Mouse (Mus musculus) liver, postnatal 0 days (tissue): ENCODE results near the gene Bcr. TPM values are rescaled to one million over a fixed set of nuclear protein-coding genes. Genes with fewer than 3 reads are reported as not detected.

ENCODE experiments used
- ATAC-seq: fragments of 200-750 bp; cut with Nextera tagmentation; 2 replicates; pipeline ENCODE4 v1.8.0; 2017; ENCODE audit warnings: mild to moderate bottlenecking, moderate library complexity
- DNase-seq: peaks from one replicate; pipeline ENCODE4 v3.0.0-alpha.2; 2016
- H3K27ac ChIP-seq: fragments of 300-500 bp; sonication (generic); 2 replicates; pipeline ENCODE4 v1.5.1; 2014; ENCODE audit warnings: antibody characterized with exemption, moderate library complexity, mild to moderate bottlenecking, low read depth
- H3K27me3 ChIP-seq: fragments of 300-500 bp; sonication (generic); 2 replicates; pipeline ENCODE4 v1.6.1; 2014; ENCODE audit warnings: low read length, control low read depth, mixed read lengths; ENCODE audit not compliant: insufficient read depth
- H3K36me3 ChIP-seq: fragments of 300-500 bp; sonication (generic); replicated peaks from 2 replicates; pipeline ENCODE4 v1.6.1; 2014; ENCODE audit warnings: mild to moderate bottlenecking, control low read depth, low read length, moderate library complexity, mixed read lengths; ENCODE audit not compliant: insufficient read depth
- H3K4me1 ChIP-seq: fragments of 300-500 bp; sonication (generic); 2 replicates; pipeline ENCODE4 v1.6.1; 2014; ENCODE audit warnings: antibody characterized with exemption, mild to moderate bottlenecking, control low read depth; ENCODE audit not compliant: insufficient read depth
- H3K4me2 ChIP-seq: fragments of 300-500 bp; sonication (generic); 2 replicates; pipeline ENCODE4 v1.6.1; 2014; ENCODE audit warnings: low read depth, mild to moderate bottlenecking, low read length, moderate library complexity, mixed read lengths
- H3K4me3 ChIP-seq: fragments of 300-500 bp; sonication (generic); 2 replicates; pipeline ENCODE4 v1.5.1; 2014; ENCODE audit warnings: low read depth, low read length
- H3K9ac ChIP-seq: fragments of 300-500 bp; sonication (generic); replicated peaks from 2 replicates; pipeline ENCODE4 v1.6.1; 2014; ENCODE audit warnings: mild to moderate bottlenecking, moderate library complexity
- H3K9me3 ChIP-seq: fragments of 300-500 bp; sonication (generic); 2 replicates; pipeline ENCODE4 v1.6.1; 2016; ENCODE audit warnings: mild to moderate bottlenecking, control low read depth, low read length, mixed read lengths
- CTCF ChIP-seq: sonication (generic); IDR thresholded peaks from 2 replicates; pipeline ENCODE4 v1.5.1; 2016; ENCODE audit warnings: antibody characterized with exemption, low read depth
- EP300 ChIP-seq: IDR thresholded peaks from 2 replicates; pipeline ENCODE4 v1.6.1; 2016; ENCODE audit warnings: antibody characterized with exemption, low read depth, mild to moderate bottlenecking
- WGBS: fragments of 180-500 bp; shearing (Covaris S2); extraction: QIAGEN DNeasy Blood & Tissue Kit; methylation state at CpG from one replicate; pipeline ENCODE4 v1.1.7; 2014; ENCODE audit not compliant: insufficient replicate concordance; 5-methylcytosine and 5-hydroxymethylcytosine counted together
- polyA plus RNA-seq: library from polyadenylated mRNA; unstranded; fragments of >200 nt; fragmentation: Nextera tagmentation; extraction: Ambion mirVana; gene quantifications from 2 replicates; pipeline ENCODE4 v1.2.1, GENCODE M21; 2015

Gene Bcr
- polyA plus RNA-seq, 1 experiment from 2014 or later = 3.4 TPM

DNA sequence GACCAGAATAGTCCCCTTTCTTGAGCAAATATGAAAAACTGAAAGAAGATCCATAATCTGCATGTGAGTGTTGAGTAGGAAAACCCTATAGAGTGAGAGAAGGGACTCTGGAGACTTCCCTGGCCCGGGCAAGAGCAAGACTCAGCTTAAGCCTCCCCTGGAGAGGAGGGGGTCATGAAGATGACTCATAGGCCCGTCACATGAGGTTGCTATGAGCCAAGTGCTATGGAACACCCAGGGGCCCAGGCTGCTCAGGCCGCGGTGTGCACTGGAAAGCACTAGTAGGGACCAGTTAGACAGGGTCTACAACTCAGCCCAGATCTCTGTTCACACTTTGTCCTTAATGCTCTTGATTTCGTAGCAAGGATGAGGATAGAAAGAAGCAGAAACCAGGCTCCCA is 54.8 kb downstream of the Bcr start:
- H3K36me3 ChIP-seq = no peaks in the 10 kb centered on the region
- DNase-seq = no peak
- H3K4me3 ChIP-seq = no peak overlapping the region
- no peak for TF ChIP-seq EP300
- no peak for TF ChIP-seq CTCF
- H3K4me2 ChIP-seq = no peak overlapping the region
- H3K27ac ChIP-seq = no peak overlapping the region
- no peaks in the 10 kb centered on the region for H3K27me3 ChIP-seq
- no peak overlapping the region for H3K9ac ChIP-seq
- 78% methylated on average over 5 of the region's 5 CpGs for WGBS
- H3K4me1 ChIP-seq = peaks cover 5% of the 10 kb centered on the region; the same call in 1 of the 2 replicates
- H3K9me3 ChIP-seq = no peaks in the 10 kb centered on the region
- no peak for ATAC-seq

DNA sequence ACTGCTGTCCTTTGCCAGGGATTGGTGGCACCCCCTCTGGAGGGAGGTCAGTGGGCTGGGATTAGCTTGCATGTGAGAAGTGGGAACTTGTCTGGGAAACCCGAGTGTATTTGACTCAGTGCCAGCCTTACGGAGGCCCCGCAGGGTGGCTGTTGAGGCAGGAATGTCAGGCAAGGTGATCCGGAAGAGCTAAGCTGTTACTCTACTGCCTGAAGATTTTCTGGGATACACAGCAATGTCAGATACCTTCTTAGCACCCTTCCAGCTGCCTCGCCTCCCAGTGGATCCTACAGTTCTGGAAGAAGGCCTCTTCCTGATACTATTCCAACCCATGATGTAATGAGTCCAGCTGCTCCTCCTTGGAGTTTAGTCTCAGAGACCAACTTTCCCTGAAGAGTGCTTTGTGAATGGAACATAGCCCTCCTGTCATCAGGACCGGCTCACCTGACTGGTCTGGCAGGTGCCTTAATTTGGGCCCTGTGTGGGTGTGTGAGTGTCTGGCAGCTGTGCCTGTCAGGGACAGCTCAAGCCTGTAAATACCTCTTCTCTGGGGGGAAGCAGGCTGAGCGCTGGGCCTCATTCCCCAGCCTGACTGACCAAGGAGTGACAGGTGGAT is 56.6 kb downstream of the Bcr start:
- Histone ChIP-seq H3K4me2 (no peak overlapping the region), H3K27me3 (no peaks in the 10 kb centered on the region), H3K9ac (no peak overlapping the region), H3K4me1 (peaks cover 17% of the 10 kb centered on the region; the same call in 1 of the 2 replicates), H3K27ac (no peak overlapping the region), H3K36me3 (no peaks in the 10 kb centered on the region), H3K9me3 (no peaks in the 10 kb centered on the region), H3K4me3 (no peak overlapping the region)
- TF ChIP-seq EP300 = no peak
- no peak for TF ChIP-seq CTCF
- no peak for ATAC-seq
- 76% methylated on average over 7 of the region's 7 CpGs for WGBS
- no peak for DNase-seq

DNA sequence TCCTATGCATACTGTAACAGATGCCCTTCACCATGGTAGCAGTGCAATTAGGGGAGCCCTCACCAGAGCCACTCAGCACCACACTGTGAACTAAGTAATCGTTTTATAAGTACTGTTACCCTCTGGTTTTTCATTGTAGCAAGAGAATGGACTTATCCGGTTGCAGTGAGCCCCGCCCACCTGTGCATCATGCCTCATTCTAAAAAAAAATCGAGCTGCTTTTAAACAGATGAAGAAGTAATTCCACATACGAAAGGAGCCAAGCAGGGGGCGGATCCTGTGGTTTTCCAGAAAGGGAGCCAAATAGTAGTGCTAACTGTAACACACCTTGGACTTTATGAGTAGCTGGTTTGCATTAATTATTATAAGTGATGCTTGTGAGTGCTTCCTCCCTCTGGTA is 58.1 kb downstream of the Bcr start:
- Histone ChIP-seq H3K4me3 (no peak overlapping the region), H3K4me1 (peaks cover 17% of the 10 kb centered on the region), H3K9me3 (no peaks in the 10 kb centered on the region), H3K27me3 (no peaks in the 10 kb centered on the region), H3K36me3 (no peaks in the 10 kb centered on the region), H3K4me2 (no peak overlapping the region), H3K27ac (no peak overlapping the region), H3K9ac (no peak overlapping the region)
- TF ChIP-seq CTCF (no peak), EP300 (no peak)
- DNase-seq (no peak), ATAC-seq (no peak)
- 72% methylated on average over 6 of the region's 6 CpGs for WGBS

DNA sequence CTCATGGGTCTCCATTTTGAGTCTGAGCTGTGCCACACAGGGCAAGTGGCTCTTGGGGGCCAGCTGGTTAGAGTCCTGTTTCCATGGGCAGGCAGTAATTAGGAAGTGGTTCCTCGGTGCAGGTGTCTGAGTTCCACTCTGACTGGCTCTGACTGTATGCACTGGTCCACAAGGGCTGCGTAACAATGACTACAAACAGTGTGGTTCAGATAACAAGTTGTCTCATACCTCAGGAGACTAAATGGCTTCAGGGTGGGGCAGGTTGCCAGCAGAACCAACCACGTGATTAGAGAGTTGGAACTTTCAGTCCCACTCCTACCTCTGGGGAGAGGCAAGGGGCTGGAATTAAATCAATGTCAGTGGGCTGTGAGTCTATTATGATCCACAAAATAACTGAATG is 59.0 kb downstream of the Bcr start:
- TF ChIP-seq EP300 (no peak), CTCF (no peak)
- peak; percentile 20 for ATAC-seq
- H3K9me3 ChIP-seq = no peaks in the 10 kb centered on the region
- WGBS = 48% methylated on average over 3 of the region's 3 CpGs
- 0 out of 2 replicates have a peak overlapping the region, but pooled peaks have one; percentile 3 for H3K27ac ChIP-seq
- no peak overlapping the region for H3K4me3 ChIP-seq
- H3K4me1 ChIP-seq = peaks cover 17% of the 10 kb centered on the region
- peak; percentile 23 for DNase-seq
- H3K9ac ChIP-seq = no peak overlapping the region
- H3K4me2 ChIP-seq = no peak overlapping the region
- H3K36me3 ChIP-seq = no peaks in the 10 kb centered on the region
- H3K27me3 ChIP-seq = no peaks in the 10 kb centered on the region

DNA sequence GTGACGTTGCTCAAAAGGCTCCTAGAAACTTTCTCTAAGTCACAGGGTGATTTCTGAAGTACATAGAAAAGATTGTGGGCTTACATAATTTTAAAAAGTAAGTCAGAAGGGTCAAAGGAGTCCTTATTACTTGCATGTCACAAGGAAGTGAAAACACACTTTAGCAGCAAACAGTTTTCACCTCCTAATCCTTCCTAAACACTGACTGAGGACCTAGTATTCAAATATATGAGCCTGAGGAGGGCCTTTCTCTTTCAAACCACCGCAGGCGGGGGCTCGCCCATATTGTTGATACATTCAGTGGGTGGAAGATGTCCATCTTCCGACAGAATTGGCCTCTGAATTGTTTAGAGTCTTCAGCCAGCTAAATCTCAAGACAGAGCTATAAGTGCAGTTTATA is 59.8 kb downstream of the Bcr start:
- no peak overlapping the region for H3K4me3 ChIP-seq
- no peaks in the 10 kb centered on the region for H3K27me3 ChIP-seq
- no peak overlapping the region for H3K9ac ChIP-seq
- no peak for DNase-seq
- no peaks in the 10 kb centered on the region for H3K9me3 ChIP-seq
- H3K27ac ChIP-seq = peak overlapping the region; percentile 3; the same call in 1 of the 2 replicates
- no peak overlapping the region for H3K4me2 ChIP-seq
- 0 out of 2 replicates have a peak, but pooled peaks cover 1% of the 10 kb centered on the region for H3K36me3 ChIP-seq
- TF ChIP-seq EP300 (no peak), CTCF (no peak)
- WGBS = 85% methylated on average over 5 of the region's 5 CpGs
- peaks cover 17% of the 10 kb centered on the region for H3K4me1 ChIP-seq
- ATAC-seq = no peak

DNA sequence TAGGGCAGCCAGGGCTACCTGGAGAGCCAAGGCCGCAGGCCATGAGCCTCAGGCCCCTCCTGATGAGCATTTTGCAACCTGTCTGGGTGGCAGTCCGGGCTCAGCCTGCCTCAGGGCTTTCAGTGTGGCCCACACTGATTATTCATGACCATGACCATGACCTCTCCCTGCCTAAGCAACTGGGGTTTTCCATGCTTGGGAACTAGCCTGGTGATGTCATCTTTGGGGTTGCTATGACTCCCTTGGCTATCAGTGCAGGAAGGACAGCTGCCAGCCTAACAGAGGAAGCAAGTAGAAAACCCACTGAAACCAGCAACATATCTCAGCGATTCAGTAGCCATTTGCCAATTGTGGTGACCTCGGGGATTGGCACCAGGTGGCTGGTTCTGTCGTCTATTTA is 60.6 kb downstream of the Bcr start:
- no peaks in the 10 kb centered on the region for H3K9me3 ChIP-seq
- peaks cover 17% of the 10 kb centered on the region for H3K4me1 ChIP-seq
- TF ChIP-seq EP300 = no peak
- TF ChIP-seq CTCF = no peak
- 34% methylated on average over 5 of the region's 5 CpGs for WGBS
- no peaks in the 10 kb centered on the region for H3K27me3 ChIP-seq
- no peak overlapping the region for H3K4me3 ChIP-seq
- peak; percentile 53 for DNase-seq
- H3K36me3 ChIP-seq = 0 out of 2 replicates have a peak, but pooled peaks cover 8% of the 10 kb centered on the region
- peak; percentile 92 for ATAC-seq
- no peak overlapping the region for H3K9ac ChIP-seq
- H3K27ac ChIP-seq = no peak overlapping the region
- no peak overlapping the region for H3K4me2 ChIP-seq

DNA sequence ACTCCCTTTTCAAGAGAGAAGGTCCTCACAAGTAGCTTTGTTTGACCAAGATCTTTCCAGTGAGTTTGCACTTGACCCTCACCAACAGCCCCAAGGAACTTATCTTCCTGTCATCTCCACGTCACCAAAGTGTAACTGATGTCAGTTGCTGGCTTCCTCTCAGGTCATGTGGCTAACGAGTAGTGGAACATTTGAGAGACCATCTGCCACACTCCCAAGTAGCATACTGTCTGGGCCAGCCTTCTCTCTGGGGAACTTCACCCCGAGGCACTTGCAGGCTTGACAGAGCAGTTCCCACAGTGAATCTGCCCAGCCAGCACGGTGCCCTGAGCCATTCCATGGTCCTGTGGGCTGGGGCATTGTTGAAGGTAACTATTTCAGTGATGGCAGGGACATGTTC is 65.2 kb downstream of the Bcr start:
- H3K4me1 ChIP-seq = peaks cover 9% of the 10 kb centered on the region
- no peaks in the 10 kb centered on the region for H3K9me3 ChIP-seq
- H3K4me3 ChIP-seq = no peak overlapping the region
- DNase-seq (no peak), ATAC-seq (no peak)
- WGBS = 38% methylated on average over 4 of the region's 4 CpGs
- TF ChIP-seq CTCF (no peak), EP300 (no peak)
- H3K4me2 ChIP-seq = no peak overlapping the region
- no peaks in the 10 kb centered on the region for H3K27me3 ChIP-seq
- no peak overlapping the region for H3K27ac ChIP-seq
- H3K9ac ChIP-seq = no peak overlapping the region
- peaks cover 11% of the 10 kb centered on the region; the same call in 1 of the 2 replicates for H3K36me3 ChIP-seq
